Mouse (Mus musculus) lung, adult 2 months (tissue): ENCODE measurements at regions not wholly inside any gene's neighbourhood (a gene's known extent, or its start where the extent isn't known, plus 50 kb on each side); places are given as distances from the start of the nearest gene placed in this dataset.

Experiments used
- CTCF ChIP-seq: fragments of 200-500 bp; IDR thresholded peaks from 2 replicates; pipeline ENCODE4 v1.5.1; 2011; ENCODE audit warnings: mild to moderate bottlenecking, low read length, control low read depth; ENCODE audit not compliant: insufficient read depth
- POLR2A ChIP-seq: fragments of 200-500 bp; IDR thresholded peaks from 2 replicates; pipeline ENCODE4 v1.6.1; 2011; ENCODE audit warnings: low read depth, mild to moderate bottlenecking, control low read depth, low read length, borderline replicate concordance; ENCODE audit errors: extremely low read depth

- no peak for TF ChIP-seq CTCF
- TF ChIP-seq POLR2A = no peak
These were observed 121.9 kb upstream of the Gm21876 start for GRCm38 (mm10) chrX:21297349-21297748.
